Mouse (Mus musculus) bone marrow, adult 2 months (tissue): Measurements from ENCODE around the gene Leap2. TPM values are rescaled to one million over a fixed set of nuclear protein-coding genes. Genes with fewer than 3 reads are reported as not detected.

Experiments
- H3K27ac ChIP-seq: fragments of 200-500 bp; 2 replicates; pipeline ENCODE4 v1.5.1; 2012; ENCODE audit warnings: low read depth, mild to moderate bottlenecking, control low read depth, inconsistent platforms, low read length; ENCODE audit not compliant: control insufficient read depth, poor library complexity, insufficient read depth
- H3K4me1 ChIP-seq: fragments of 200-500 bp; 2 replicates; pipeline ENCODE4 v1.6.1; 2011; ENCODE audit warnings: low read length; ENCODE audit not compliant: control insufficient read depth, insufficient read depth
- H3K4me3 ChIP-seq: fragments of 200-500 bp; replicated peaks from 2 replicates; pipeline ENCODE3; 2011; ENCODE audit warnings: mild to moderate bottlenecking, low read depth, low read length, control low read depth; ENCODE audit not compliant: control insufficient read depth
- CTCF ChIP-seq: fragments of 200-500 bp; IDR thresholded peaks from 2 replicates; pipeline ENCODE4 v1.5.1; 2011; ENCODE audit warnings: low read length, control low read depth; ENCODE audit not compliant: control insufficient read depth, insufficient read depth
- POLR2A ChIP-seq: fragments of 200-500 bp; IDR thresholded peaks from 2 replicates; pipeline ENCODE4 v1.6.1; 2011; ENCODE audit warnings: low read depth, mild to moderate bottlenecking, control low read depth, low read length, borderline replicate concordance; ENCODE audit not compliant: control insufficient read depth
- WGBS: fragments of 180-500 bp; shearing (Covaris S2); methylation state at CpG from one replicate; pipeline ENCODE4 v1.1.7; 2018; 5-methylcytosine and 5-hydroxymethylcytosine counted together
- polyA plus RNA-seq: library from polyadenylated mRNA; stranded (reverse); fragments of >200 nt; gene quantifications from 2 replicates; pipeline ENCODE4 v1.2.4, GENCODE M21; 2011; ENCODE audit warnings: low replicate concordance; ENCODE audit not compliant: missing spikeins, insufficient read depth, insufficient read length

Leap2 gene
- polyA plus RNA-seq, 1 experiment: not detected

GRCm38 (mm10) chr11:53458996-53459395, 36.0 kb upstream of the Leap2 start:
- Histone ChIP-seq H3K4me1 (no peaks in the 10 kb centered on the region), H3K4me3 (no peak overlapping the region), H3K27ac (no peak overlapping the region)
- no peak for TF ChIP-seq CTCF
- TF ChIP-seq POLR2A: no peak
- WGBS: 76% methylated on average over 3 of the region's 3 CpGs

- Histone ChIP-seq H3K4me3 (peak overlapping the region; percentile 44), H3K4me1 (no peaks in the 10 kb centered on the region), H3K27ac (no peak overlapping the region)
- 23% methylated on average over 29 of the region's 29 CpGs for WGBS
- TF ChIP-seq POLR2A (no peak), CTCF (no peak)
These were observed 34.5 kb upstream of the Leap2 start for GRCm38 (mm10) chr11:53457372-53457954.

- Histone ChIP-seq H3K4me3 (peak within 1 kb of the TSS; percentile 44), H3K27ac (no peak within 1 kb of the TSS), H3K4me1 (no peaks in the 10 kb centered on the region)
- WGBS: 6% methylated on average over 42 of the region's 42 CpGs
- no peak for TF ChIP-seq POLR2A
- TF ChIP-seq CTCF: no peak
These were observed 33.8 kb upstream of the Leap2 start, which contains the start of the genes Gm10447 and Shroom1 for GRCm38 (mm10) chr11:53456474-53457371. Gene Gm10447, minus strand, starts transcription at chr11:53457110. Gene Shroom1, plus strand, starts transcription at chr11:53457205.

GRCm38 (mm10) chr11:53453031-53453430, 30.1 kb upstream of the Leap2 start:
- TF ChIP-seq CTCF (no peak), POLR2A (no peak)
- Histone ChIP-seq H3K4me1 (no peaks in the 10 kb centered on the region), H3K4me3 (no peak overlapping the region), H3K27ac (no peak overlapping the region)
- 72% methylated on average over 5 of the region's 5 CpGs for WGBS

- 90% methylated on average over 9 of the region's 9 CpGs for WGBS
- H3K4me3 ChIP-seq: no peak overlapping the region
- H3K27ac ChIP-seq: no peak overlapping the region
- H3K4me1 ChIP-seq: no peaks in the 10 kb centered on the region
- TF ChIP-seq POLR2A (no peak), CTCF (no peak)
These were observed 29.4 kb upstream of the Leap2 start for GRCm38 (mm10) chr11:53452396-53452795.

- H3K27ac ChIP-seq: no peak overlapping the region
- 68% methylated on average over 2 of the region's 2 CpGs for WGBS
- no peak overlapping the region for H3K4me3 ChIP-seq
- H3K4me1 ChIP-seq: no peaks in the 10 kb centered on the region
- TF ChIP-seq POLR2A (no peak), CTCF (no peak)
These were observed 28.4 kb upstream of the Leap2 start for GRCm38 (mm10) chr11:53451361-53451760.

- Histone ChIP-seq H3K4me3 (no peak overlapping the region), H3K4me1 (no peaks in the 10 kb centered on the region), H3K27ac (no peak overlapping the region)
- WGBS: 7% methylated on average over 15 of the region's 15 CpGs
- no peak for TF ChIP-seq POLR2A
These were observed 27.2 kb upstream of the Leap2 start for GRCm38 (mm10) chr11:53450070-53450705.

GRCm38 (mm10) chr11:53448529-53448928, 25.6 kb upstream of the Leap2 start:
- no peak overlapping the region for H3K27ac ChIP-seq
- WGBS: 85% methylated on average over 1 of the region's 1 CpGs
- no peaks in the 10 kb centered on the region; the same call in 1 of the 2 replicates for H3K4me1 ChIP-seq
- H3K4me3 ChIP-seq: no peak overlapping the region
- TF ChIP-seq POLR2A: no peak
- TF ChIP-seq CTCF: no peak
